Mouse (Mus musculus) heart, embryonic 12.5 days (tissue): ENCODE measurements around the gene Wipf3. TPM values are rescaled to one million over a fixed set of nuclear protein-coding genes. Genes with fewer than 3 reads are reported as not detected.

ENCODE experiments used
- ATAC-seq: fragments of 200-750 bp; cut with Nextera tagmentation; 2 replicates; pipeline ENCODE4 v1.8.0; 2017; ENCODE audit warnings: moderate TSS enrichment, moderate library complexity; ENCODE audit not compliant: insufficient number of reproducible peaks, low FRiP score
- H3K27ac ChIP-seq: fragments of 300-500 bp; sonication (generic); 2 replicates; pipeline ENCODE4 v1.5.1; 2016; ENCODE audit warnings: mild to moderate bottlenecking, moderate library complexity; ENCODE audit not compliant: poor library complexity, severe bottlenecking
- H3K27me3 ChIP-seq: fragments of 300-500 bp; sonication (generic); replicated peaks from 2 replicates; pipeline ENCODE4 v1.6.1; 2016; ENCODE audit warnings: mild to moderate bottlenecking, moderate library complexity
- H3K36me3 ChIP-seq: fragments of 300-500 bp; sonication (generic); 2 replicates; pipeline ENCODE4 v1.6.1; 2016; ENCODE audit warnings: mild to moderate bottlenecking, moderate library complexity
- H3K4me1 ChIP-seq: fragments of 300-500 bp; sonication (generic); replicated peaks from 2 replicates; pipeline ENCODE4 v1.6.1; 2016; ENCODE audit warnings: mild to moderate bottlenecking
- H3K4me2 ChIP-seq: fragments of 300-500 bp; sonication (generic); 2 replicates; pipeline ENCODE4 v1.6.1; 2016; ENCODE audit warnings: mild to moderate bottlenecking, moderate library complexity
- H3K4me3 ChIP-seq: fragments of 300-500 bp; sonication (generic); 2 replicates; pipeline ENCODE4 v1.5.1; 2016; ENCODE audit warnings: mild to moderate bottlenecking
- H3K9ac ChIP-seq: fragments of 300-500 bp; sonication (generic); 2 replicates; pipeline ENCODE4 v1.6.1; 2016; ENCODE audit warnings: mild to moderate bottlenecking, moderate library complexity
- H3K9me3 ChIP-seq: fragments of 300-500 bp; sonication (generic); replicated peaks from 2 replicates; pipeline ENCODE4 v1.6.1; 2016; ENCODE audit warnings: mild to moderate bottlenecking, moderate library complexity
- WGBS: fragments of 180-500 bp; shearing (Covaris S2); methylation state at CpG from one replicate; pipeline ENCODE4 v1.1.7; 2016; 5-methylcytosine and 5-hydroxymethylcytosine counted together
- polyA plus RNA-seq: library from polyadenylated mRNA; unstranded; fragments of >200 nt; fragmentation: Nextera tagmentation; extraction: Ambion mirVana; gene quantifications from 2 replicates; pipeline ENCODE4 v1.2.1, GENCODE M21; 2016

Gene Wipf3
- polyA plus RNA-seq, 1 experiment from 2014 or later = 4.8 TPM

- H3K4me3 ChIP-seq = no peak overlapping the region
- 79% methylated on average over 19 of the region's 19 CpGs for WGBS
- H3K9ac ChIP-seq = no peak overlapping the region
- H3K27ac ChIP-seq = no peak overlapping the region
- no peaks in the 10 kb centered on the region for H3K27me3 ChIP-seq
- no peaks in the 10 kb centered on the region for H3K36me3 ChIP-seq
- ATAC-seq = no peak
- H3K9me3 ChIP-seq = no peaks in the 10 kb centered on the region
- H3K4me2 ChIP-seq = no peak overlapping the region
- H3K4me1 ChIP-seq = peaks cover 43% of the 10 kb centered on the region
Measured at GRCm38 (mm10) chr6:54475926-54476667, 46.7 kb downstream of the Wipf3 start.

GRCm38 (mm10) chr6:54478646-54479324 lies 49.4 kb downstream of the Wipf3 start:
- WGBS = 63% methylated on average over 5 of the region's 5 CpGs

DNA sequence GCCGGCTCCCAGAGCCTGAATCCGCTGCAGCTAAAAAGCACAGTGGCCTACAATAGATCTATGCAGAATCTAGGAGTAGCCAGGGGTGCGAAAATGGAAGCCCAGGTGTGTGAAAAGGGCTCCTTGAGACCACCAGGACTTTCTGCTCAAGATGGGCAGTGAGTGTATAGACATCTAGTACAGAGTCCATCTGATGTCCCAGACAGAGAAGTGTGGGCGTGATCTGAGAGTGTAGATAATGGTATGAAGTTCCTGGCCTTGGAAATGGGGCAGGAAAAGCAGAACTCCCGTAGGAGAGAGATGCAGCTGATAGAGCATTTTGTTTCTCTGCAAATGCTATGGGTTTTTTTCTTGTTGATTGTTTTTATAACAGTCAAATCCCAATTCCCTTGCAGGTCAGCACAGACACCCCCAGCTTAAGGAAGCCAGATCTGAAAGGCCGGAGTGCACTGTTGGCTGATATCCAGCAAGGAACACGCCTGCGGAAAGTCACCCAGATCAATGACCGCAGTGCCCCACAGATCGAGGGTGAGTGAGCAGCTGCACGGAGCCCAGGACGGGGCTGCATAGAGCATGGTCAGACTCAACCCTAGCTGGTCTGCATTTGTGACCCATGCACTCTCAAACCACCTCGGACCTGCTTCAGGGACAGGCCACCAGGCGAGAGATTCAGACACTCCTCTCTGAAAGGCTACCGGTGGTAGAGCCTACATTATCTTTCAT lies 52.1 kb downstream of the Wipf3 start:
- no peaks in the 10 kb centered on the region for H3K9me3 ChIP-seq
- H3K9ac ChIP-seq = no peak overlapping the region
- H3K27ac ChIP-seq = no peak overlapping the region
- H3K4me1 ChIP-seq = peaks cover 15% of the 10 kb centered on the region
- 72% methylated on average over 15 of the region's 15 CpGs for WGBS
- no peak overlapping the region for H3K4me3 ChIP-seq
- no peak overlapping the region for H3K4me2 ChIP-seq
- 0 out of 2 replicates have a peak, but pooled peaks cover 5% of the 10 kb centered on the region for H3K36me3 ChIP-seq
- 0 out of 2 replicates have a peak, but pooled peaks cover 4% of the 10 kb centered on the region for H3K27me3 ChIP-seq
- no peak for ATAC-seq

More at GRCm38 (mm10) chr6:54478646-54479324, 49.4 kb downstream of the Wipf3 start:
- 0 out of 2 replicates have a peak, but pooled peaks cover 5% of the 10 kb centered on the region for H3K36me3 ChIP-seq
- no peak overlapping the region for H3K4me3 ChIP-seq
- no peak overlapping the region for H3K27ac ChIP-seq
- 0 out of 2 replicates have a peak, but pooled peaks cover 3% of the 10 kb centered on the region for H3K27me3 ChIP-seq
- H3K9me3 ChIP-seq = no peaks in the 10 kb centered on the region
- no peak overlapping the region for H3K4me2 ChIP-seq
- no peak overlapping the region for H3K9ac ChIP-seq
- ATAC-seq = no peak
- H3K4me1 ChIP-seq = peaks cover 17% of the 10 kb centered on the region

DNA sequence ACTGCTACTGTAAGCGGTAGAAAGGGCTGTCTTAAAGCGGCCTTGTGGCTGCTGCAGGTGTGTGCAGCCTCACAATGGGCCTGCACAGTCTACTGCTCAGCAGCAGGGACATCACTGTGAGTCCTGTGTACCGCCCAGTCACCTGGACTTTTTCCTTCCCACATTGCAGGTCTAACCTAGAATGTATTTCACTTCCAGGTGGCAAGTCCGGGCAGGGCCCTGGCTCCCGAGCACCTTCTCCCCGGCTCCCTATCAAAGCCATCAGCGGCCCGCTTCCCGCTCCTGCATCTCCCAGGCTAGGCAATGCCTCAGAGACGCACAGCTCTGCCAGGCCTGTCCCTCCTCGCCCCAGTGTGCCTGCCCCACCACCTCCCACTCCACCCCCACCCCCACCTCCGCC lies 55.6 kb downstream of the Wipf3 start:
- 0 out of 2 replicates have a peak, but pooled peaks cover 4% of the 10 kb centered on the region for H3K27me3 ChIP-seq
- peak overlapping the region; percentile 80 for H3K4me2 ChIP-seq
- peak overlapping the region; percentile 44 for H3K4me3 ChIP-seq
- peaks cover 10% of the 10 kb centered on the region; the same call in 1 of the 2 replicates for H3K36me3 ChIP-seq
- ATAC-seq = no peak
- H3K27ac ChIP-seq = no peak overlapping the region
- 23% methylated on average over 11 of the region's 12 CpGs for WGBS
- peaks cover 14% of the 10 kb centered on the region for H3K4me1 ChIP-seq
- H3K9ac ChIP-seq = peak overlapping the region; percentile 51
- no peaks in the 10 kb centered on the region for H3K9me3 ChIP-seq

DNA sequence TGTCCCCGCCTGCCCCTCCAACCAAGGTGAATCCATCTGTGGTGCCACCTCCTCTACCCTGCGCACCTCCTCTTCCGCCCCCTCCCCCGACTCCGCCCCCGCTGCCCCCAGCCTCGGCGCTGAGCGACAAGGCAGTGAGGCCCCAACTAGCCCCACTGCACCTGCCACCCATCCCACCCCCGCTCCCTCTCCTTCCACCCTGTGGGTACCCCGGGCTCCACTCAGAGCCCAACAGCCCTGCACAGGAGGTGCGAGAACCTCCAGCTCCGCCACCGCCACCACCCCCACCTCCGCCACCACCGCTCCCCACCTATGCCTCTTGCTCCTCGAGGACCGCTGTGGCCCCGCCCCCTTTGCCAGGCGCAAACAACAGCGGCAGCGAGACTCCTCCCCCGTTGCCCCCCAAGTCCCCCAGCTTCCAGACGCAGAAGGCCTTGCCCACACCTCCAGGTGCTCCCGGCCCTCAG lies 56.1 kb downstream of the Wipf3 start:
- Histone ChIP-seq H3K9me3 (no peaks in the 10 kb centered on the region), H3K4me2 (peak overlapping the region; percentile 80), H3K4me3 (peak overlapping the region; percentile 44), H3K27ac (no peak overlapping the region), H3K36me3 (peaks cover 10% of the 10 kb centered on the region; the same call in 1 of the 2 replicates), H3K4me1 (peaks cover 14% of the 10 kb centered on the region), H3K9ac (peak overlapping the region; percentile 51), H3K27me3 (0 out of 2 replicates have a peak, but pooled peaks cover 4% of the 10 kb centered on the region)
- ATAC-seq = peak; percentile 31; the same call in 1 of the 2 replicates
- 6% methylated on average over 24 of the region's 25 CpGs for WGBS

DNA sequence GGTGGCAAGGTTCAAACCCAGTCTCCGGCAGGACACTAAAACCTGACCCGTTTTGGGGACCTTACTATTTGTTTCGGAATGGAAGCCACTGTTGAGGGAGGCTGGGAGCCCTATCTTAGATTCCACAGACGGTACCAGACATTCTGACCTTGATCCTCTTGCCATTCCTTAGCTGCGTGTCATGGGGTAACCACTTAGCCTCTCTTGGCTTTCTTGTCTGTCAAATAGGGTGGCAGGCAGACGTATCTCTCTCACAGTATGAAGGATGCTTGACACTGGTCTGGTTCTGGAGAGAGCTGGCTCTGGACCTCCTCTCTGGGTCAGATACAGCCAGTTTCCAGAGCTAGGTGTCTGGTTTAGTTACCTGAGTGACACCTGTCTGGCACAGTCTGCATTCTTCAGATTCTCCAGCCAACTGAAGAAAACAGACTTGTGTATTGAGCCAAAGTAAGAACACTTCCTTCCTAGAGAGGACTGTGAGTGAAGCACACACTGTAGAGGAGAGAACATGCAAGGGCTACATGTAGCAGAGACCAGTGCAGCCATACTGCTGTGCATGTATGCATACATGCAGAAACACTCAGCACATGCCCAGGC lies 56.7 kb downstream of the Wipf3 start:
- Histone ChIP-seq H3K4me1 (peaks cover 14% of the 10 kb centered on the region), H3K36me3 (peaks cover 10% of the 10 kb centered on the region; the same call in 1 of the 2 replicates), H3K27ac (no peak overlapping the region), H3K9me3 (no peaks in the 10 kb centered on the region), H3K4me3 (peak overlapping the region; percentile 44), H3K9ac (no peak overlapping the region), H3K27me3 (0 out of 2 replicates have a peak, but pooled peaks cover 4% of the 10 kb centered on the region), H3K4me2 (peak overlapping the region; percentile 80)
- WGBS = 33% methylated on average over 6 of the region's 6 CpGs
- ATAC-seq = no peak

- no peak overlapping the region for H3K27ac ChIP-seq
- H3K9ac ChIP-seq = no peak overlapping the region
- H3K4me1 ChIP-seq = peaks cover 1% of the 10 kb centered on the region; the same call in 1 of the 2 replicates
- no peaks in the 10 kb centered on the region for H3K27me3 ChIP-seq
- H3K4me2 ChIP-seq = no peak overlapping the region
- 68% methylated on average over 7 of the region's 7 CpGs for WGBS
- H3K4me3 ChIP-seq = no peak overlapping the region
- no peak for ATAC-seq
- no peaks in the 10 kb centered on the region for H3K9me3 ChIP-seq
- H3K36me3 ChIP-seq = peaks cover 5% of the 10 kb centered on the region; the same call in 1 of the 2 replicates
Measured at GRCm38 (mm10) chr6:54491074-54491473, 61.7 kb downstream of the Wipf3 start.

DNA sequence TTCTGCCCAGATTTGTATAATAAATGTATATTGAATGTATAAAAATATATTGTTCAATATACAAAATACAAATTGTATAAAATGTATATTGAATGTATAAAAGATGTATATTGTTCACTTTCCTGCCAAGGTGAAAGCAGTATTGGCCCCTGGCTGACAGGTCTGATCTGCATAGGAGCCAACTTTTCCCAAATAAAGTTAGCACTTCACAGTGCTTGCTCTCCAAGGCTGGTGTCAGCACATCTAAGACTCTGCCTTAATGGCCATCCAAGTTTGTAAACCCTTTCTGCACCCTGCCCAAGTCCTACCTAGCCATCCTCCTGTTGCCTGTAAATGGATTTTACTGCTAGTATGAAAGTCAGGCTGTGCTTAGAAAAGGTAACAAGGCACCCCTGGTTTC lies 64.7 kb downstream of the Wipf3 start:
- no peak overlapping the region for H3K4me2 ChIP-seq
- H3K36me3 ChIP-seq = peaks cover 3% of the 10 kb centered on the region; the same call in 1 of the 2 replicates
- ATAC-seq = no peak
- no peaks in the 10 kb centered on the region for H3K27me3 ChIP-seq
- H3K27ac ChIP-seq = no peak overlapping the region
- H3K9me3 ChIP-seq = no peaks in the 10 kb centered on the region
- H3K4me1 ChIP-seq = no peaks in the 10 kb centered on the region
- no peak overlapping the region for H3K4me3 ChIP-seq
- H3K9ac ChIP-seq = no peak overlapping the region

DNA sequence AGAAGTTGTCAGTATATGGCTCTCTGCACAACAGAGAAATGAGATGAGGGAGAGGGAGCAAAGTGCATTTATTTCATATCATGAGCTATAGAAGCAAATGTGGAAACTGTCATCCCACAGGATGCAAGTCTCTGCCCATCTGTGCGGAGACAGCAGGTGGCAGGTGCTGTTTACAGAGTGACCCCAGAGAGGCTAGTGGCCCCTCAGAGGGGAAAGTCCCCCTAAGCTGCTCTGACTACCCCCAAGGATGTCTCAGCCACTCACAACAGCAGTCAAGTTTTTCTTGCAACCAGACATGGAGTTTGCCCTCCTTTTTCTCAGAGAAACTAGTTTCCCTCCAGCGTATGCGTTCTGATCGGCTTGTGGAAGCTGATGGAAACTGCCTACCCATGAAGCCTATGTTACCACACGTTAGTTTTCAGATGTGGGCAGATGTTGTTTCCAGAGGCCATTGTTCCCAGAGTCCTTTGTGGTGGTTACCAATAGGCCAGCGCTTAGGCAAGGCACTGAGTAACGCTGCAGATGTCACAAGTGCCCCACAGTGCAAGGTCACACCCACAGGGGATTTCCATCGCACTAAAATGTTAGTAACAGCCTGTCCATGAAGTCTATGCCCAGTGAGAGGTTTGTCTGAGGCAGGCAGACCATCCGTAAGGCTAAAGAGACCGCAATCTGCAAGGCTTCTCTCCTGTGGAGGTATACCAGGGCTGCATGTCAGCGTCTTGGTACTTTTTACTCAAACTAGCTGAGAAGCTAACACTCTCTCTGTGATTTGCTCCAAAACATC lies 65.4 kb downstream of the Wipf3 start:
- Histone ChIP-seq H3K9ac (no peak overlapping the region), H3K4me1 (no peaks in the 10 kb centered on the region), H3K4me3 (no peak overlapping the region), H3K27ac (no peak overlapping the region), H3K4me2 (no peak overlapping the region), H3K36me3 (peaks cover 2% of the 10 kb centered on the region; the same call in 1 of the 2 replicates), H3K9me3 (no peaks in the 10 kb centered on the region), H3K27me3 (no peaks in the 10 kb centered on the region)
- WGBS = 76% methylated on average over 11 of the region's 11 CpGs
- no peak for ATAC-seq

DNA sequence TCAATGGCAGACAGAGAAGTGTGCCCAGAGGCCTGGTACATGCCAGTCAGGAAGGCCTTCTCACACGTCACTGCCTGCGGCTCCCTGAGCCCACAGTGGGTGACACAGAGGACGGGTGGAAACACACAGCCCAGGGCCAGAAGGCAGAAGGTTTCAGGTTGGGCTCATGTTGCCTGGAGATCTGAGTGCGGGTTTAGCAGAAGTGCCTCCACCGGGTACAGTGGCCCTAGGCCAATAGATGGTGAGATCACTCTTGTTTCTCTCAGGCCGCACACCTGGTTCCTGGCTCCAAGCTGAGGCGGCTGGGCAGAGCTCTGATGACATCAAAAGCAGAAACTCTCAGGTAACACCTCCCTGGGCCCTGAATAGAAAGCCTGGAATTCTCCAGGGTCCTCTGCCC lies 66.8 kb downstream of the Wipf3 start:
- H3K9ac ChIP-seq = no peak overlapping the region
- WGBS = 81% methylated on average over 7 of the region's 7 CpGs
- no peak for ATAC-seq

More for the DNA sequence above, 66.8 kb downstream of the Wipf3 start:
- no peaks in the 10 kb centered on the region for H3K4me1 ChIP-seq
- H3K27ac ChIP-seq = no peak overlapping the region
- H3K4me2 ChIP-seq = no peak overlapping the region
- H3K36me3 ChIP-seq = peaks cover 14% of the 10 kb centered on the region
- no peak overlapping the region for H3K4me3 ChIP-seq
- no peaks in the 10 kb centered on the region for H3K27me3 ChIP-seq
- H3K9me3 ChIP-seq = no peaks in the 10 kb centered on the region
